Mouse (Mus musculus) heart, embryonic 15.5 days (tissue): ENCODE measurements at regions not wholly inside any gene's neighbourhood (a gene's known extent, or its start where the extent isn't known, plus 50 kb on each side); places are given as distances from the start of the nearest gene placed in this dataset.

ENCODE experiments used
- ATAC-seq: fragments of 200-750 bp; cut with Nextera tagmentation; replicated peaks from 2 replicates; pipeline ENCODE4 v1.8.0; 2017; ENCODE audit warnings: low read depth, moderate TSS enrichment; ENCODE audit not compliant: insufficient number of reproducible peaks, insufficient read depth, low FRiP score
- H3K27ac ChIP-seq: fragments of 300-500 bp; sonication (generic); 2 replicates; pipeline ENCODE4 v1.5.1; 2015; ENCODE audit warnings: mild to moderate bottlenecking, inconsistent platforms
- H3K27me3 ChIP-seq: fragments of 300-500 bp; sonication (generic); 2 replicates; pipeline ENCODE4 v1.6.1; 2015; ENCODE audit warnings: inconsistent platforms
- H3K36me3 ChIP-seq: fragments of 300-500 bp; sonication (generic); 2 replicates; pipeline ENCODE4 v1.6.1; 2015; ENCODE audit warnings: mild to moderate bottlenecking, inconsistent platforms
- H3K4me1 ChIP-seq: fragments of 300-500 bp; sonication (generic); replicated peaks from 2 replicates; pipeline ENCODE4 v1.6.1; 2015; ENCODE audit warnings: inconsistent platforms
- H3K4me2 ChIP-seq: fragments of 300-500 bp; sonication (generic); 2 replicates; pipeline ENCODE4 v1.6.1; 2015; ENCODE audit warnings: inconsistent platforms, mild to moderate bottlenecking, moderate library complexity
- H3K4me3 ChIP-seq: fragments of 300-500 bp; sonication (generic); 2 replicates; pipeline ENCODE4 v1.5.1; 2015; ENCODE audit warnings: mild to moderate bottlenecking, inconsistent platforms
- H3K9ac ChIP-seq: fragments of 300-500 bp; sonication (generic); 2 replicates; pipeline ENCODE4 v1.6.1; 2015; ENCODE audit warnings: mild to moderate bottlenecking, inconsistent platforms
- H3K9me3 ChIP-seq: fragments of 300-500 bp; sonication (generic); replicated peaks from 2 replicates; pipeline ENCODE4 v1.6.1; 2016; ENCODE audit warnings: inconsistent platforms
- WGBS: fragments of 180-500 bp; shearing (Covaris S2); methylation state at CpG from one replicate; pipeline ENCODE4 v1.1.7; 2015; ENCODE audit warnings: mixed read lengths; 5-methylcytosine and 5-hydroxymethylcytosine counted together

DNA sequence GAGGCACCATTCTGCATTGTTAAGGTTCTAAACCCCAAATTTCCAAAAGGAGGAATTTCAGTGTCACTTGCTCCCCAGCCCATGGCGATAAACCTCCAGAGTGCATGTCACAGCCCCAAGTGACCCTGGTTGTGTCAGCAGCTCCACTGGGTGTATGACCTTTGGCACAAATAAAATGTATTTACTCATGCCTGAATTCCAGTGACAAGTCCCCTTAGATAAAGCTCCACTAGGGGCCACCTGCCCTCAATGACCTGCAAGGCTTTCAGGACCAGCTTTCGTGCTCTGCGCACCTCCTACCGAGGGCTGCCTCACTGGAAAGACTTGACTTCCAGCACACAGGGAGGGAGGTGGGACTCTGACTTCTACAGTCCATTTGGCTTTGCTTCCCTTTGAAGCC, 262.6 kb downstream of the Cog6 start:
- Histone ChIP-seq H3K4me3 (no peak overlapping the region), H3K4me1 (no peaks in the 10 kb centered on the region), H3K36me3 (no peaks in the 10 kb centered on the region), H3K9ac (no peak overlapping the region), H3K27ac (no peak overlapping the region), H3K27me3 (no peaks in the 10 kb centered on the region), H3K9me3 (no peaks in the 10 kb centered on the region), H3K4me2 (no peak overlapping the region)
- WGBS: 74% methylated on average over 4 of the region's 4 CpGs
- no peak for ATAC-seq

DNA sequence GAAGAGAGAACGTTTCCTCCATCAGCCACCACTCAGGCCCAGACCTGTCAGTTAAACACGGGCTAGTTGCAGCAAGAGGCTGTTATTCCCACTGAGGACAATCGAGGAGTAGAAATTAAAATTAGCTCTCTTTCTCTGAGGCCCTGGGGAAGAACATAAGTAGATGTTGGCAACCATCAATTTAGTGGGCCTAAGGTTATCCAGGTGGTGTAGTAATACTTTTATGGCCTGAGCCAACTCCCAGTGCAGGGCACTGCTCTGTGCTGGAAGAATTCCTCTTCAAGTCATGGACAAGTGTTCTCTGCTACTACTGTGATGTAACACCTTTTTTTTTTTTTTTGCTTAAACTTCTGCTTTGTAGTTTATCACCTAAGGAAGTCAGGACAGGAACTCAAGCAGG, 270.1 kb downstream of the Cog6 start:
- H3K27me3 ChIP-seq: no peaks in the 10 kb centered on the region
- peaks cover 9% of the 10 kb centered on the region for H3K4me1 ChIP-seq
- no peak overlapping the region for H3K4me2 ChIP-seq
- ATAC-seq: no peak
- 62% methylated on average over 3 of the region's 3 CpGs for WGBS
- no peaks in the 10 kb centered on the region for H3K36me3 ChIP-seq
- no peaks in the 10 kb centered on the region for H3K9me3 ChIP-seq
- no peak overlapping the region for H3K27ac ChIP-seq
- no peak overlapping the region for H3K9ac ChIP-seq
- H3K4me3 ChIP-seq: no peak overlapping the region

DNA sequence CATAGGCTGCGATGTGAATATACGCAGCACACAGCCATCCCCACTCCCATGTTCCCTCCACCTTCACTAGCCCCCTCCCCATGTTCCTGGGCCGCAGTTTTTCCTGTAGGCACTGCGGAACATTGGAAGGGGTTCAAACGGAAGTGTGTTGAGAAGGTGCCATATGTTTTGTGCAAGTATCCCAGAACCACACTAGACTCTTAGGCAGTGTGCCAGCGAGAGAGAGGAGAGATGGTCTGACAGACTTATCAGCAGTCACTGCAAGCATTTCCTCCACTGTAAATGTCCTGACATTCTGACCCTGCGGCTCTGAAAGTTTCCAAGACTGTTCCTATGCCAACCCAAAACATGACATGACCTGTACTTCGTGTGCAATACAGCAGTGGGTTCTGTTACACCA, 272.7 kb downstream of the Cog6 start:
- Histone ChIP-seq H3K27me3 (no peaks in the 10 kb centered on the region), H3K9me3 (no peaks in the 10 kb centered on the region), H3K9ac (no peak overlapping the region), H3K4me2 (no peak overlapping the region), H3K4me3 (no peak overlapping the region), H3K36me3 (no peaks in the 10 kb centered on the region), H3K27ac (0 out of 2 replicates have a peak overlapping the region, but pooled peaks have one; percentile 0), H3K4me1 (peaks cover 9% of the 10 kb centered on the region)
- WGBS: 38% methylated on average over 8 of the region's 8 CpGs
- peak; percentile 82 for ATAC-seq

DNA sequence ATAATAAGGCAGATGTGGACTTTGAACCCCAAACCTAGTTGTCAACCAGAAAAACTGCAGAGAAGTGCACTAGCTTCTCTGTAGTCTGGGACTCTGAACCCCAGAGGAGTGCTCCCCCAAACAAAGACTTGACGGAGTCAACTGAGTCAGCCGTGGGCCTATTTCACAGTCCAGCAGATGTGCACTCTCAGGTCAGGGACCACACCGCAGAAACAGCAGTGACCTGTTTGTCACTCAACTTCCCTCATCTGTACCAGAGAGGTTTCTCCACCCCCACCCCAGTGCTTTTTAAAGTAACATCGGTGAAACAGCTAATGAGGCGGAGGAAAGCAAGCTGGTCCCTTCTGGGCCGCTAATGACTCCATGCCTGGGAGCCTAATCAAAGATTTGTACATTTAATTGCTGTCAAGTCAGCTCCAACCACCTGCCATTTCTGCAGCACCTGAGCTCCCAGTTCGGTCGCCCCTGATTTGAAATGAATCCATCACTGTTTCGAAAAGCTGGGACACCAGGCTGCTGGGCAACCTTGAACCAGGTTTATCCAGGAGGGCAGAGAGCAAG, 276.5 kb downstream of the Cog6 start:
- Histone ChIP-seq H3K27ac (no peak overlapping the region), H3K36me3 (no peaks in the 10 kb centered on the region), H3K9me3 (no peaks in the 10 kb centered on the region), H3K9ac (no peak overlapping the region), H3K4me2 (no peak overlapping the region), H3K4me3 (no peak overlapping the region), H3K27me3 (no peaks in the 10 kb centered on the region), H3K4me1 (peaks cover 9% of the 10 kb centered on the region)
- WGBS: 72% methylated on average over 9 of the region's 9 CpGs
- ATAC-seq: no peak

DNA sequence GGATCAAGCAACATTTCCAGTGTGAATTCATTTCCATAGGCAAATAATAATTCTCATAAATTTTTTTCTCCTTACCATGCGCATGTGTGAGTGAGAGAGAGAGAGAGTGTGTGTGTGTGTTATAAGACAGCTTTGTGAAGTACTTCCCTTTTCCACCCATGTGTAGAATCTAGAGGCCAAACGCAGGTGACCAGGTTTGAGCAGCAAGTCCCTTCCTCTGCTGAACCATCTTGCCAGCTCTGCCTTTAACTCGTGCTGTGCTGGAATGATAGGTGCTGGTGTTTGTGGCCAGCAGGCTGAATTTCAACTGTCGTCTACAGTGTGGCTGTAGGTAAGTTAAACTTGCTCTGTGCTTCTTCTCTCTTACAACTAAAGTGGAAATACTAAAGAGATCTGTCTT, 277.5 kb downstream of the Cog6 start:
- Histone ChIP-seq H3K27me3 (no peaks in the 10 kb centered on the region), H3K9ac (no peak overlapping the region), H3K27ac (no peak overlapping the region), H3K9me3 (no peaks in the 10 kb centered on the region), H3K4me3 (no peak overlapping the region), H3K36me3 (no peaks in the 10 kb centered on the region), H3K4me2 (no peak overlapping the region), H3K4me1 (peaks cover 4% of the 10 kb centered on the region)
- 57% methylated on average over 4 of the region's 4 CpGs for WGBS
- no peak for ATAC-seq

DNA sequence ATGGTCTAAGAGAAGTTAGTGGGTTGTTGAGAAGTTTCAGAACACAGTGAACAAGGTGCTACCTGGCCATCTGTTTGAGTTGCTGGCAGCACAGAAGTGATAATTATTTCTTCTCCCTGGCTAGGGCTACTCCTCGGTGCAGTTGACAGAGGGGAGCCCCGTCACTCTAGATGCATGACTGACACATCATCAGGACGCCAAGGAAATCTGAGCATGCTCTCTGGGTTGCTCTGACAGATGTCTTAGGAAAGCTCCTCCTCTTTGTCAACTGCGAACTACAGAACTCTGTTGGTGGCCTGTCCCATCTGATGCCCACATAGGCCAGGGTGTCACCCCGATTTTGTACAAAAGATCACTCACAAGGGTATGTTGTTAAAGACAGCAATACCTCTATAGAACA, 278.7 kb downstream of the Cog6 start:
- no peak for ATAC-seq
- Histone ChIP-seq H3K27ac (no peak overlapping the region), H3K27me3 (no peaks in the 10 kb centered on the region), H3K4me3 (no peak overlapping the region), H3K9ac (no peak overlapping the region), H3K9me3 (no peaks in the 10 kb centered on the region), H3K4me2 (no peak overlapping the region), H3K36me3 (no peaks in the 10 kb centered on the region), H3K4me1 (no peaks in the 10 kb centered on the region)
- WGBS: 44% methylated on average over 5 of the region's 5 CpGs

DNA sequence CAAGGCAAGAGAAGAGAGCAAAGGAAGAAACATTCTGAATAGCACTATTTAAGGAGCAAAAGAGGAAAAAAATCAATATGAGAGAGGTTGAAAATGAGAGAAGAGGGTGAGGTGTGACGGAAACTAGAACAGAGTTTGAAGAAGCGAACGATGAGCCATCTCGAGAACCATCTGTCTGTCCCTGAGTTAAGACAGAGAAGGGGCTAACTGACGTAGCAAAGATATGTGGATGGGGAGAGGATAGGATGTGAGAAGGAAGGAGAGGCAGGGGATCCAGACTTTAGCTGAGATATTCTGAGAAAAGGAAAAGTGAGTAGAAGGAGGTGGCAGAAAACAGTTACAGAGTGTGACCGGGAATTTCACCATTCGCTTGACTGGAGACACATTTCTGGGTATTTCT, 281.1 kb downstream of the Cog6 start:
- 88% methylated on average over 7 of the region's 7 CpGs for WGBS
- Histone ChIP-seq H3K9ac (no peak overlapping the region), H3K27me3 (no peaks in the 10 kb centered on the region), H3K36me3 (no peaks in the 10 kb centered on the region), H3K4me2 (no peak overlapping the region), H3K9me3 (no peaks in the 10 kb centered on the region), H3K4me1 (no peaks in the 10 kb centered on the region), H3K27ac (no peak overlapping the region), H3K4me3 (no peak overlapping the region)
- ATAC-seq: no peak

DNA sequence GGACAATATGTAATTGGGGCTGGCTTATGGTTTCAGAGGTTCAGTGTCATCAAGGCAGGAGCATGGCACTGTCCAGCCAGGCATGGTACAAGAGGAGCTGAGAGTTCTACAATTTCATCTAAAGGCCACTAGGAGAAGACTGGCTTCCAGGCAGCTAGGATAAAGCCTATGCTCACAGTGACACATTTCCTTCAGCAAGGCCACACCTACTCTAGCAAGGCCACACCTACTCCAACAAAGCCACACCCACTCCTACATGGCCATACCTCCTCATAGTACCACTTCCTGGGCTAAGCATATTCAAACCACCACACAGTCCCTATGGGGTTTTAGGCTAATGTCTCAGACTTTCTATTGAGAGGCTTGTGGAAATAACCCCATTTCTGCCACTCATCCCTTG, 285.1 kb downstream of the Cog6 start:
- no peaks in the 10 kb centered on the region for H3K9me3 ChIP-seq
- H3K36me3 ChIP-seq: no peaks in the 10 kb centered on the region
- ATAC-seq: no peak
- no peak overlapping the region for H3K9ac ChIP-seq
- no peak overlapping the region for H3K4me3 ChIP-seq
- no peak overlapping the region for H3K27ac ChIP-seq
- H3K4me1 ChIP-seq: no peaks in the 10 kb centered on the region; the same call in none of the 2 replicates
- H3K27me3 ChIP-seq: no peaks in the 10 kb centered on the region
- H3K4me2 ChIP-seq: no peak overlapping the region

DNA sequence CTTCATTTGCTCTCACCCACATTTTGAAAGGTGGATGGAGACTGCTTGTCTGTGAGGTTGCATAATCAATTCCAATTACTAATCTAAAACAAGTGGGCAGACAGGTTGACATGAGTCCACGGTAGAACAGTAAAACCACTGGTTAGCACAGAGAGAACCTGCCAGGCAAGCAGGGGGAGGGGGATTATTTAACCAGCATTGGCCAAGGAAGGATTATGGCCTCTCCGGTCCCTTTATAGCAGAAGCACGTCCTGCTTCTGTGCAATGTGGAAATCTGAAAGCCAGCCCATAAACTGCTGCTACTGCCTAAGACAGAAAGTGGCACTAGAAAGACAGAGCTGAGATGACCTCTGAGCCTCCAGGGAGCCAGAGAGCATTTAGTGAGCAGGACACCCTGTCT, 285.5 kb downstream of the Cog6 start:
- H3K36me3 ChIP-seq: no peaks in the 10 kb centered on the region
- no peak overlapping the region for H3K4me2 ChIP-seq
- WGBS: 81% methylated on average over 3 of the region's 3 CpGs
- no peak overlapping the region for H3K9ac ChIP-seq
- no peaks in the 10 kb centered on the region for H3K27me3 ChIP-seq
- no peak overlapping the region for H3K27ac ChIP-seq
- H3K4me3 ChIP-seq: no peak overlapping the region
- H3K4me1 ChIP-seq: no peaks in the 10 kb centered on the region; the same call in none of the 2 replicates
- no peak for ATAC-seq
- no peaks in the 10 kb centered on the region for H3K9me3 ChIP-seq

DNA sequence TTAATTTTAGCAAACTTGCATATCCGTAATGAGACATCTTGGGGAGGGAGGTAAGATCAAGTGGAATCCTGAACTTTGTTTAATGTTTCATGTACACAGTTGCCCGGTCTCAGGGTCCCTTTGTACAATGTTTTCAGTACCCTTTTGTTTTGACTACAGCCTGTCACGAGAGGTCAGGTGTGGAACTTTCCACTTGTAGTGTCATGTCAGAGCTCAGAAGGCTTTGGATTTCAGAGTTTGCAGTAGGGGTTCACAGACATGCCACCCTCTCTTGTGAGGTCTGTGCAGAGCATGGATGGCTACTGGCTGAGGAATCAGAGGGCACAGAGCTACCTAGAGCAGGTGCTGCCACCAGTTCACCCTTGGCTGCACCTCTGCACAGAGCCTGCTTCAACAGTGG, 287.3 kb downstream of the Cog6 start:
- H3K9me3 ChIP-seq: no peaks in the 10 kb centered on the region
- no peaks in the 10 kb centered on the region for H3K36me3 ChIP-seq
- no peak for ATAC-seq
- H3K27ac ChIP-seq: no peak overlapping the region
- no peak overlapping the region for H3K9ac ChIP-seq
- H3K4me2 ChIP-seq: no peak overlapping the region
- no peak overlapping the region for H3K4me3 ChIP-seq
- no peaks in the 10 kb centered on the region for H3K27me3 ChIP-seq
- H3K4me1 ChIP-seq: no peaks in the 10 kb centered on the region; the same call in none of the 2 replicates
- WGBS: 83% methylated on average over 3 of the region's 3 CpGs

DNA sequence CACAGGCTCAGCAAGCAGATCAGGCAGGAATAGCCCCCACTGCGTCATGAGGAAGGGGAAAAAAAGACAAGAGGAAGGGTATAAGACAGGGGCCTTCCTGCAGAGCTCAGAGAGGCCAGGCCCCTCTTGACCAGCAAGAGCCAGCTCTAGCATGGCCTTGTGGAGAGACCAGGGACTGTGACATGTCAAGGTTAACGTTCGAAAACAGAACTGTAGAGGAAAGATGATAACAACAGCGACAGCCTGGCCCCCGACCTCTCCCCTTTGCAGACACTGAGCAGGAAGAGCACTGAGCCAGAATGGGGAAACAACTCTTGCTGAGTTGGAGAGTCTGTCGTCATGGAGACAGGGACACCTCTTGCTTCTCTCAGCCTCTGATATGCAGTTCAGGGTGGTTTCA, 288.2 kb downstream of the Cog6 start:
- Histone ChIP-seq H3K4me1 (no peaks in the 10 kb centered on the region; the same call in none of the 2 replicates), H3K4me3 (no peak overlapping the region), H3K4me2 (no peak overlapping the region), H3K36me3 (no peaks in the 10 kb centered on the region), H3K27ac (no peak overlapping the region), H3K9me3 (no peaks in the 10 kb centered on the region), H3K27me3 (no peaks in the 10 kb centered on the region), H3K9ac (no peak overlapping the region)
- ATAC-seq: peak; percentile 72
- WGBS: 36% methylated on average over 6 of the region's 6 CpGs

DNA sequence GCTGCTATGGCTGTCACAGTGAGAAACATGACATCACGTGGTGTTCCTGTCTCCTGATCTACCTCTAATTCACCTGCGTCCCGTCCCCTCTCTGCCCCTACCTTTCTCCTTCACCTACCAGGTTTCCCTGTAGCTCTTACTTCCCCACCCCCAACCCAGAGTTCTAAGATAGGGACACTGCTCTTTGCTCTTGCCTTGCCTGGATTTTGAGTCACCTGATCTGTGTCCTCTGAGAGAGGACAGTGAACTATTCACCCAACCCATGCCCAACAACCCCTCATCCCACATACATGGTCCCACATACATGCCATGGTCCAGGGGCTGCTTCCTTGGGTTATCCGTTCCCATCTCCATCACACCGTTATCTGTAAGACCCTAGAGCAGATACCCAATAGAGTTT, 288.6 kb downstream of the Cog6 start:
- WGBS: 83% methylated on average over 5 of the region's 5 CpGs
- ATAC-seq: no peak
- Histone ChIP-seq H3K9me3 (no peaks in the 10 kb centered on the region), H3K27me3 (no peaks in the 10 kb centered on the region), H3K27ac (no peak overlapping the region), H3K9ac (no peak overlapping the region), H3K36me3 (no peaks in the 10 kb centered on the region), H3K4me1 (no peaks in the 10 kb centered on the region; the same call in none of the 2 replicates), H3K4me2 (no peak overlapping the region), H3K4me3 (no peak overlapping the region)
